Mouse (Mus musculus): ENCODE measurements around the gene Ncapd2. TPM values are rescaled to one million over a fixed set of nuclear protein-coding genes. Genes with fewer than 3 reads are reported as not detected.
"Not testable (repeated sequence)": the region's sequence is repeated elsewhere in the genome, so short reads cannot be mapped to it uniquely, and the experiment has no call there.

Ncapd2 gene
- polyA plus RNA-seq, 1 experiment from 2014 or later: 153 TPM

GRCm38 (mm10) chr6:125166051-125166751 lies 25.3 kb downstream of the Ncapd2 start, which contains the start of gene Gapdh:
Gene Gapdh (minus strand): TSS chr6:125166467.
- no peak for DNase-seq (ENCODE audit: low spot score)

GRCm38 (mm10) chr6:125165328-125165891 lies 26.1 kb downstream of the Ncapd2 start:
- peak; percentile 97 for DNase-seq (ENCODE audit: low spot score)

GRCm38 (mm10) chr6:125164672-125165327 lies 26.7 kb downstream of the Ncapd2 start:
- peak; percentile 71 for DNase-seq (ENCODE audit: low spot score)

GRCm38 (mm10) chr6:125163801-125164657 lies 27.5 kb downstream of the Ncapd2 start:
- peak; percentile 29 for DNase-seq (ENCODE audit: low spot score)

- DNase-seq (ENCODE audit: low spot score): not testable (repeated sequence)
Observed at GRCm38 (mm10) chr6:125162615-125163305, 28.7 kb downstream of the Ncapd2 start.

- DNase-seq (ENCODE audit: low spot score): peak; percentile 86
Observed at GRCm38 (mm10) chr6:125161971-125162370, 29.5 kb downstream of the Ncapd2 start.

GRCm38 (mm10) chr6:125160854-125161760 lies 30.4 kb downstream of the Ncapd2 start:
- no peak for DNase-seq (ENCODE audit: low spot score)

GRCm38 (mm10) chr6:125160558-125160853 lies 31.0 kb downstream of the Ncapd2 start:
- no peak for DNase-seq (ENCODE audit: low spot score)

GRCm38 (mm10) chr6:125159773-125160557 lies 31.5 kb downstream of the Ncapd2 start:
- no peak for DNase-seq (ENCODE audit: low spot score)

GRCm38 (mm10) chr6:125158944-125159492 lies 32.5 kb downstream of the Ncapd2 start:
- DNase-seq (ENCODE audit: low spot score): no peak

GRCm38 (mm10) chr6:125156903-125157614 lies 34.4 kb downstream of the Ncapd2 start:
- DNase-seq (ENCODE audit: low spot score): no peak

GRCm38 (mm10) chr6:125156491-125156890 lies 35.0 kb downstream of the Ncapd2 start:
- DNase-seq (ENCODE audit: low spot score): no peak

GRCm38 (mm10) chr6:125155262-125155661 lies 36.2 kb downstream of the Ncapd2 start:
- no peak for DNase-seq (ENCODE audit: low spot score)

- peak; percentile 46 for DNase-seq (ENCODE audit: low spot score)
Observed at GRCm38 (mm10) chr6:125154550-125154949, 37.0 kb downstream of the Ncapd2 start.

GRCm38 (mm10) chr6:125153682-125154081 lies 37.8 kb downstream of the Ncapd2 start:
- no peak for DNase-seq (ENCODE audit: low spot score)

GRCm38 (mm10) chr6:125153018-125153389 lies 38.5 kb downstream of the Ncapd2 start:
- no peak for DNase-seq (ENCODE audit: low spot score)

GRCm38 (mm10) chr6:125152212-125153017 lies 39.1 kb downstream of the Ncapd2 start:
- DNase-seq (ENCODE audit: low spot score): no peak
